ENCODE assay signal across 14 mouse cellular contexts in genomic region chr9:65606321-65607109, GRCm38 (mm10). TPM values are rescaled to one million over a fixed set of nuclear protein-coding genes. Genes with fewer than 3 reads are reported as not detected.
A peak's percentile ranks its signal among the peaks of the same experiment; 100 is the strongest.
DNase-seq lines count a peak whose midpoint lies in the region; ATAC-seq and TF ChIP-seq lines count a peak whose summit lies in the region.
"Had no signal": no experiment of that assay in that cellular context is flagged by ENCODE, and none has a peak within 500 bp of the region (broad histone marks: within the 10 kb centered on the region; RNA-seq: fewer than 3 reads in every experiment).

No protein-coding gene starts in this region.

- H3K4me1 ChIP-seq in kidney, embryonic 15.5 days: peaks cover 10% of the 10 kb centered on the region
- H3K4me1 ChIP-seq in ES-Bruce4 (ENCODE audit: control insufficient read depth, insufficient read depth, low read length): peaks cover 2% of the 10 kb centered on the region
- peaks cover 12% of the 10 kb centered on the region for H3K4me1 ChIP-seq in limb, embryonic 10.5 days
- H3K4me1 ChIP-seq: embryonic facial prominence, embryonic 15.5 days had no signal

- no peak overlapping the region for H3K4me3 ChIP-seq in kidney, embryonic 15.5 days (replicated peaks)
- peak overlapping the region; percentile 28 for H3K4me3 ChIP-seq in ES-Bruce4 (ENCODE audit: low read depth, low read length)
- no peak overlapping the region for H3K4me3 ChIP-seq in limb, embryonic 10.5 days

- no peak overlapping the region for H3K9ac ChIP-seq in kidney, embryonic 15.5 days
- H3K9ac ChIP-seq in ES-Bruce4 (ENCODE audit: low read depth, poor library complexity, severe bottlenecking): peak overlapping the region; percentile 17
- H3K9ac ChIP-seq: embryonic facial prominence, embryonic 15.5 days had no signal

- no peaks in the 10 kb centered on the region for H3K27me3 ChIP-seq in kidney, embryonic 15.5 days
- H3K27me3 ChIP-seq in ES-Bruce4 (ENCODE audit: control insufficient read depth, insufficient read depth, low read length, poor library complexity, severe bottlenecking): no peaks in the 10 kb centered on the region
- H3K27me3 ChIP-seq in limb, embryonic 10.5 days (ENCODE audit: low read depth, poor library complexity, severe bottlenecking): peaks cover 14% of the 10 kb centered on the region
- H3K27me3 ChIP-seq: embryonic facial prominence, embryonic 15.5 days; forebrain, embryonic 15.5 days had no signal

- H3K4me2 ChIP-seq in kidney, embryonic 15.5 days: no peak overlapping the region

- H3K9me3 ChIP-seq in kidney, embryonic 15.5 days (replicated peaks): no peaks in the 10 kb centered on the region
- H3K9me3 ChIP-seq in ES-Bruce4 (replicated peaks; ENCODE audit: control insufficient read depth, insufficient read depth, low read length, poor library complexity, severe bottlenecking): no peaks in the 10 kb centered on the region
- no peaks in the 10 kb centered on the region for H3K9me3 ChIP-seq in limb, embryonic 10.5 days (replicated peaks)
- H3K9me3 ChIP-seq: embryonic facial prominence, embryonic 15.5 days; forebrain, embryonic 15.5 days; G1E had no signal

- TF ChIP-seq CTCF in ES-Bruce4 (IDR thresholded peaks at IDR 0.05; ENCODE audit: low read depth, low read length): no peak

- 51% methylated on average over 9 of the region's 9 CpGs for WGBS in kidney, embryonic 15.5 days
- WGBS in limb, embryonic 10.5 days: 36% methylated on average over 9 of the region's 9 CpGs

- no peak for DNase-seq in kidney, postnatal 10 days
- DNase-seq in R1 (ENCODE audit: low read depth, low spot score): peak; percentile 90
- no peak for DNase-seq in limb, embryonic 10.5 days (ENCODE audit: low spot score)
- DNase-seq in thymus, adult 18-20 months: no peak
- DNase-seq: cerebellum, adult 9-10 months; gastrocnemius, postnatal 14 days; kidney, postnatal 25 days; thymus, postnatal 36 days had no signal

- no peak overlapping the region for H3K27ac ChIP-seq in kidney, embryonic 15.5 days
- H3K27ac ChIP-seq in ES-Bruce4 (ENCODE audit: insufficient read depth, low read length): peak overlapping the region; percentile 90
- H3K27ac ChIP-seq in limb, embryonic 10.5 days: peak overlapping the region; percentile 74
- H3K27ac ChIP-seq: embryonic facial prominence, embryonic 15.5 days; forebrain, embryonic 15.5 days had no signal

- H3K36me3 ChIP-seq in kidney, embryonic 15.5 days: no peaks in the 10 kb centered on the region
- H3K36me3 ChIP-seq in ES-Bruce4 (ENCODE audit: control insufficient read depth, insufficient read depth, low read length, poor library complexity, severe bottlenecking): no peaks in the 10 kb centered on the region
- no peaks in the 10 kb centered on the region for H3K36me3 ChIP-seq in limb, embryonic 10.5 days
- H3K36me3 ChIP-seq: embryonic facial prominence, embryonic 15.5 days; forebrain, embryonic 15.5 days; G1E had no signal

- peak; percentile 22; the same call in 1 of the 2 replicates for ATAC-seq in kidney, embryonic 15.5 days (replicated peaks; ENCODE audit: low FRiP score)
- no peak for ATAC-seq in cerebellum, adult (ENCODE audit: insufficient number of reproducible peaks, low FRiP score, low TSS enrichment)

- TF ChIP-seq POLR2A in ES-Bruce4 (IDR thresholded peaks at IDR 0.05; ENCODE audit: insufficient read depth, low read length): no peak

- TF ChIP-seq EP300 in ES-Bruce4 (IDR thresholded peaks at IDR 0.05; ENCODE audit: insufficient read depth, low read depth, low read length): 0 out of 2 replicates have a peak, but pooled peaks have one; percentile 39

RNA-seq across cellular contexts. Expression of gene Pif1, which starts 19.6 kb away (rescaled TPM):
- polyA plus RNA-seq in kidney, embryonic 15.5 days (2015; fragmentation: Nextera tagmentation; extraction: Ambion mirVana): 12.7 and 17.5 TPM in 2 replicates
- polyA plus RNA-seq in ES-Bruce4 (2011; ENCODE audit: insufficient read depth, insufficient read length, low read depth, missing spikeins): 27.7 and 32.3 TPM in 2 replicates
- 24.5 and 26.7 TPM in 2 replicates for polyA plus RNA-seq in limb, embryonic 10.5 days (2016; fragmentation: Nextera tagmentation; extraction: Ambion mirVana)

RNA-seq across cellular contexts. Expression of gene Rbpms2, which starts 22.9 kb away (rescaled TPM):
- 29.8 and 30.3 TPM in 2 replicates for polyA plus RNA-seq in kidney, embryonic 15.5 days (2015; fragmentation: Nextera tagmentation; extraction: Ambion mirVana)
- polyA plus RNA-seq in ES-Bruce4 (2011; ENCODE audit: insufficient read depth, insufficient read length, low read depth, missing spikeins): 162 and 174 TPM in 2 replicates
- polyA plus RNA-seq in limb, embryonic 10.5 days (2016; fragmentation: Nextera tagmentation; extraction: Ambion mirVana): 33.5 and 40.4 TPM in 2 replicates

RNA-seq across cellular contexts. Expression of gene Plekho2, which starts 26.7 kb away (rescaled TPM):
- polyA plus RNA-seq in kidney, embryonic 15.5 days (2015; fragmentation: Nextera tagmentation; extraction: Ambion mirVana): 14.9 and 20.0 TPM in 2 replicates
- polyA plus RNA-seq in ES-Bruce4 (2011; ENCODE audit: insufficient read depth, insufficient read length, low read depth, missing spikeins): 6.1 and 6.2 TPM in 2 replicates
- polyA plus RNA-seq in limb, embryonic 10.5 days (2016; fragmentation: Nextera tagmentation; extraction: Ambion mirVana): 10.0 and 13.0 TPM in 2 replicates
